Mouse (Mus musculus): ENCODE measurements around the gene Fgf7.

GRCm38 (mm10) chr2:126006742-126007141 lies 27.7 kb upstream of the Fgf7 start:
- TF ChIP-seq POLR2A (IDR thresholded peaks at IDR 0.05; ENCODE audit: low read depth, low read length) (no peak), CTCF (IDR thresholded peaks at IDR 0.05; ENCODE audit: extremely low read depth, insufficient read depth, insufficient read length, insufficient replicate concordance) (no peak)

All from spleen, adult 2 months (tissue).